Mouse (Mus musculus) limb, embryonic 14.5 days (tissue): ENCODE measurements around the gene Klhl6. TPM values are rescaled to one million over a fixed set of nuclear protein-coding genes. Genes with fewer than 3 reads are reported as not detected.
"Not testable (repeated sequence)": the region's sequence is repeated elsewhere in the genome, so short reads cannot be mapped to it uniquely, and the experiment has no call there.

ENCODE experiments used
- ATAC-seq: fragments of 200-750 bp; cut with Nextera tagmentation; 2 replicates; pipeline ENCODE4 v1.8.0; 2017; ENCODE audit warnings: low read depth, moderate number of reproducible peaks, moderate TSS enrichment; ENCODE audit not compliant: low FRiP score
- DNase-seq: peaks from one replicate; pipeline ENCODE4 v3.0.0-alpha.2; 2015; ENCODE audit warnings: low spot score
- H3K27ac ChIP-seq: fragments of 300-500 bp; sonication (generic); replicated peaks from 2 replicates; pipeline ENCODE4 v1.5.1; 2014; ENCODE audit warnings: low read depth, mild to moderate bottlenecking, low read length, moderate library complexity, mixed read lengths
- H3K27me3 ChIP-seq: fragments of 300-500 bp; sonication (generic); 2 replicates; pipeline ENCODE4 v1.6.1; 2014; ENCODE audit warnings: low read length, mixed read lengths; ENCODE audit not compliant: control insufficient read depth, insufficient read depth
- H3K36me3 ChIP-seq: fragments of 300-500 bp; sonication (generic); 2 replicates; pipeline ENCODE4 v1.6.1; 2014; ENCODE audit warnings: mild to moderate bottlenecking, low read length, moderate library complexity, mixed read lengths; ENCODE audit not compliant: control insufficient read depth, insufficient read depth
- H3K4me1 ChIP-seq: fragments of 300-500 bp; sonication (generic); 2 replicates; pipeline ENCODE4 v1.6.1; 2014; ENCODE audit warnings: antibody characterized with exemption, low read length, mixed read lengths; ENCODE audit not compliant: control insufficient read depth, insufficient read depth
- H3K4me2 ChIP-seq: fragments of 300-500 bp; sonication (generic); replicated peaks from 2 replicates; pipeline ENCODE4 v1.6.1; 2014; ENCODE audit warnings: low read depth, mild to moderate bottlenecking, low read length, moderate library complexity; ENCODE audit not compliant: severe bottlenecking
- H3K4me3 ChIP-seq: fragments of 300-500 bp; sonication (generic); replicated peaks from 2 replicates; pipeline ENCODE4 v1.5.1; 2014; ENCODE audit warnings: low read length
- H3K9ac ChIP-seq: fragments of 300-500 bp; sonication (generic); 2 replicates; pipeline ENCODE4 v1.6.1; 2014; ENCODE audit warnings: mild to moderate bottlenecking, low read depth, low read length, moderate library complexity; ENCODE audit not compliant: severe bottlenecking
- H3K9me3 ChIP-seq: fragments of 300-500 bp; sonication (generic); 2 replicates; pipeline ENCODE4 v1.6.1; 2016; ENCODE audit warnings: low read length; ENCODE audit not compliant: control insufficient read depth
- POLR2A ChIP-seq: fragments of 200-500 bp; IDR thresholded peaks from 2 replicates; pipeline ENCODE4 v1.8.0; 2012; ENCODE audit warnings: inconsistent platforms, mild to moderate bottlenecking, moderate library complexity, borderline replicate concordance; ENCODE audit not compliant: insufficient read depth, insufficient read length; ENCODE audit errors: extremely low read depth
- WGBS: fragments of 180-500 bp; shearing (Covaris S2); extraction: QIAGEN DNeasy Blood & Tissue Kit; methylation state at CpG from one replicate; pipeline ENCODE4 v1.1.7; 2014; 5-methylcytosine and 5-hydroxymethylcytosine counted together
- polyA plus RNA-seq, 2 experiments: library from polyadenylated mRNA; depleted of rRNA in 1 of 2; stranded (reverse) in 1 of 2; unstranded in 1 of 2; fragments of >200 nt; fragmentation: Nextera tagmentation in 1 of 2; extraction: Ambion mirVana in 1 of 2; gene quantifications; 2 replicates each; pipeline versions ENCODE4 v1.2.1 to v1.2.3; 2012 to 2014

Klhl6 gene
- polyA plus RNA-seq, 2 experiments: 4.2 to 7.5 TPM

- TF ChIP-seq POLR2A: no peak
- DNase-seq (no peak), ATAC-seq (no peak)
- Histone ChIP-seq H3K4me2 (no peak overlapping the region), H3K27ac (no peak overlapping the region), H3K9ac (no peak overlapping the region), H3K36me3 (no peaks in the 10 kb centered on the region), H3K9me3 (no peaks in the 10 kb centered on the region), H3K27me3 (no peaks in the 10 kb centered on the region), H3K4me3 (no peak overlapping the region), H3K4me1 (no peaks in the 10 kb centered on the region)
- WGBS: 73% methylated on average over 7 of the region's 7 CpGs
These were observed 14.8 kb upstream of the Klhl6 start for GRCm38 (mm10) chr16:19997616-19998015.

DNA sequence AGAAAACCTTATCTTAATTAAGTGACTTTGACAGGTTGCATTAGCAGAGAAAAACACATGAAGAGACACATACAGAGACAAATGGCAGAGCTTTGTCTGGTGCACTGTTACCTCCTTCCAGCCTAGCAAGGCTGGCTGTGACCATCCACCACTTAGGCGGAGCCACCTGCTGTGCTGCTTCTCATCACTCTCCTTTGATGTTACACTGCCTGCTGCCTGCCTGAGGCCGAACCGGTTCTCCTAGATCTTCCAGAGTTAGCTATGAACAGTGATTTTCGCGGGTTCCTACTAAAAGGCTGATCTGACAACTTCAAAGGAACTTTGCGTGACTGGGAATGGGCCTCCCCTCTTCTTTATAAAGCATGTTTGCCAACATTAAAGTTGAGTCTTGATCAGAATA, 14.1 kb upstream of the Klhl6 start:
- ATAC-seq, H3K27ac ChIP-seq, H3K36me3 ChIP-seq, H3K4me1 ChIP-seq, H3K27me3 ChIP-seq, H3K4me3 ChIP-seq, H3K9me3 ChIP-seq, H3K4me2 ChIP-seq, H3K9ac ChIP-seq: not testable (repeated sequence)
- 13% methylated on average over 6 of the region's 6 CpGs for WGBS
- DNase-seq: peak; percentile 24

DNA sequence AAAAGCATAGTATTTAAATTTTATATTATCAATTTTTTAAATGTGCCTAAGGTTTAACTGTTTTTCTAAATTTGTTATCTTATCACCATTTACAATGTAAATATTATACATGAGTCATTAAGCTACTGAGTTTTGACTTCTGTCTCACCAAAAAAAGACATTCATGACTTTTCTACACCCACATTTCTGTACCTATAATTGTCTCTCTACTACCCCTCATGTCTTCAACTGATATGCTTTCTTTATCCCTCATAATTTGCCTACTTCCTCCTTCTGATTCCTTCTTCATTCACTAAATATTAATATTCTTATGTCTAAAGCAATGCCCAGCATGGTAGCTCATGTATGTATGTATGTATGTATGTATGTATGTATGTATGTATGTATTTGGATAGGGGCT, 13.0 kb upstream of the Klhl6 start:
- H3K4me2 ChIP-seq: no peak overlapping the region
- DNase-seq (no peak), ATAC-seq (no peak)
- no peaks in the 10 kb centered on the region for H3K4me1 ChIP-seq
- no peak overlapping the region for H3K9ac ChIP-seq
- no peak for TF ChIP-seq POLR2A
- no peaks in the 10 kb centered on the region for H3K36me3 ChIP-seq
- H3K4me3 ChIP-seq: no peak overlapping the region
- H3K27me3 ChIP-seq: no peaks in the 10 kb centered on the region
- no peak overlapping the region for H3K27ac ChIP-seq
- no peaks in the 10 kb centered on the region for H3K9me3 ChIP-seq

GRCm38 (mm10) chr16:19993278-19993677, 10.4 kb upstream of the Klhl6 start:
- no peak overlapping the region for H3K27ac ChIP-seq
- ATAC-seq: no peak

GRCm38 (mm10) chr16:19990536-19990935, 7.7 kb upstream of the Klhl6 start:
- no peaks in the 10 kb centered on the region for H3K36me3 ChIP-seq
- DNase-seq (no peak), ATAC-seq (no peak)
- H3K4me2 ChIP-seq: no peak overlapping the region
- no peak overlapping the region for H3K9ac ChIP-seq
- H3K4me1 ChIP-seq: no peaks in the 10 kb centered on the region
- TF ChIP-seq POLR2A: no peak
- H3K27me3 ChIP-seq: no peaks in the 10 kb centered on the region
- no peak overlapping the region for H3K4me3 ChIP-seq
- H3K9me3 ChIP-seq: no peaks in the 10 kb centered on the region
- H3K27ac ChIP-seq: no peak overlapping the region

More at GRCm38 (mm10) chr16:19993278-19993677, 10.4 kb upstream of the Klhl6 start:
- Histone ChIP-seq H3K4me1 (no peaks in the 10 kb centered on the region), H3K9ac (no peak overlapping the region), H3K9me3 (no peaks in the 10 kb centered on the region), H3K27me3 (no peaks in the 10 kb centered on the region), H3K36me3 (no peaks in the 10 kb centered on the region), H3K4me2 (no peak overlapping the region), H3K4me3 (no peak overlapping the region)
- DNase-seq: no peak
- no peak for TF ChIP-seq POLR2A
- WGBS: 83% methylated on average over 3 of the region's 3 CpGs

DNA sequence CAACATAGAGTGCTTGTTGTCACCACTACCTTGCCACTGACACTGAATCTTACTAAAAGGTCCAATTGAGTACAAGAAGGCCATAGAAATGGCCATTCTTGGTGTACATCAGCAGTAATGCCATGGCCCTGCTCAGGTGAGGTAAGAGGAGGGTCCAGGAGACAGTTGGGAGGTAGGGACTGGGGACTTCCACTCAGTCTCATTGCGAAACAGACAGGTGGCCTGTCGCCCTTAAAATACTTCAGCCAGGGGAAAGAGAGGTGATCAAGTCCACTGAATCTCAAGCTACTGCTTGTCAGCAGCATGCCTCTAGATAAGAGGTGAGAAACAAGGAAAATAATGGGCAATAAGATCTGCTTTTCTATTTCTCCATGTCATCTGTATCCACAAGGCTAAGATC, 4.8 kb upstream of the Klhl6 start:
- H3K4me3 ChIP-seq: no peak overlapping the region
- no peak overlapping the region for H3K9ac ChIP-seq
- no peak overlapping the region for H3K4me2 ChIP-seq
- 81% methylated on average over 2 of the region's 2 CpGs for WGBS
- H3K27me3 ChIP-seq: no peaks in the 10 kb centered on the region
- H3K36me3 ChIP-seq: no peaks in the 10 kb centered on the region
- TF ChIP-seq POLR2A: no peak
- no peaks in the 10 kb centered on the region for H3K9me3 ChIP-seq
- no peak overlapping the region for H3K27ac ChIP-seq
- no peaks in the 10 kb centered on the region for H3K4me1 ChIP-seq
- no peak for ATAC-seq
- no peak for DNase-seq
